Mouse (Mus musculus): ENCODE measurements at regions not wholly inside any gene's neighbourhood (a gene's known extent, or its start where the extent isn't known, plus 50 kb on each side); places are given as distances from the start of the nearest gene placed in this dataset.

DNA sequence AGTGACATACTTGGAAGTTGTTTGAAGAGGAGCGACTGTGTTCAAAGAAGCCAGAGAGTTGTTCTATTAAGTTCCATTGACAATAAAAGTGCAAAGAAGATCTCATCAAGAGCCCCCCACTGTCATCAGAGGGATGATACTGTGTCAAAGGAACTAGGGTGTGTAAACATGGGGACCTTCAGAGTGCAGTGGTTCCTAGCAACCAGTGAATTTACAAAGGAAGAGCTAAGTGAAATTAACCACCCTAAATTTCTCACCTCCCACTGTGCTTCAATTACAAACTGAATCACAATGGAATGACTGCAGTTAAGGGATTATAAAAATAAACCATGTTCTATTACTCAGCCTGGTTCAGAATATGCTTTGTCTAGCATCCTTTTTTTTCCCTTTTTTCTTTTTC is 129.5 kb upstream of the 4933415F23Rik start:
- Histone ChIP-seq H3K27me3 (ENCODE audit: control insufficient read depth, insufficient read depth, low read length) (no peaks in the 10 kb centered on the region), H3K9me3 (ENCODE audit: control insufficient read depth, low read length) (no peaks in the 10 kb centered on the region), H3K4me2 (replicated peaks) (no peak overlapping the region), H3K27ac (no peak overlapping the region), H3K4me3 (replicated peaks; ENCODE audit: low read length) (no peak overlapping the region), H3K4me1 (replicated peaks; ENCODE audit: control insufficient read depth, insufficient read depth, low read length) (no peaks in the 10 kb centered on the region), H3K9ac (no peak overlapping the region), H3K36me3 (replicated peaks; ENCODE audit: control insufficient read depth, insufficient read depth) (no peaks in the 10 kb centered on the region)
- ATAC-seq (ENCODE audit: low FRiP score), result no peak
- 56% methylated on average over 1 of the region's 1 CpGs for WGBS
- DNase-seq (ENCODE audit: low spot score), result no peak

DNA sequence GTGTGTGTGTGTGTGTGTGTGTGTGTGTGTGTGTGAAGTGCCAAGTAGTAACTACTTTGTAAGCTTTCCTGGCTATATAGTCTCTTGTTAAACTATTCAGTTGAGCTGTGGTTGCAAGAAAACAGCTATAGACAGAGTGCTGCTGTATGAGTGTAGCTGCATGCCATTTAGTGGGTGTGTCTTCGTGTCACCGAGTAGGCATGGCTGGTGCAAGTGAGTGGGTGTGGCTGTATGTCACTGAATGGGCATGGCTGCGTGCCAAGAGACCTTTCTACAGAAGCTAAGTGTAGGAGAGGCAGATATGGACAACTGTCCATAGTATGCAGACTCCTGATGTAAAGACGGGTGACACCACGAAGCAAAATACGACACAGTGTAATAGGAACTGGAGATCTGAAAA is 126.4 kb upstream of the 4933415F23Rik start:
- no peaks in the 10 kb centered on the region for H3K27me3 ChIP-seq (ENCODE audit: control insufficient read depth, insufficient read depth, low read length)
- no peak overlapping the region for H3K27ac ChIP-seq
- no peak for ATAC-seq (ENCODE audit: low FRiP score)
- H3K9me3 ChIP-seq (ENCODE audit: control insufficient read depth, low read length), result no peaks in the 10 kb centered on the region
- H3K4me2 ChIP-seq (replicated peaks), result no peak overlapping the region
- WGBS, result 76% methylated on average over 6 of the region's 6 CpGs
- H3K36me3 ChIP-seq (replicated peaks; ENCODE audit: control insufficient read depth, insufficient read depth), result no peaks in the 10 kb centered on the region
- no peak overlapping the region for H3K9ac ChIP-seq
- no peak for DNase-seq (ENCODE audit: low spot score)
- H3K4me3 ChIP-seq (replicated peaks; ENCODE audit: low read length), result no peak overlapping the region
- no peaks in the 10 kb centered on the region for H3K4me1 ChIP-seq (replicated peaks; ENCODE audit: control insufficient read depth, insufficient read depth, low read length)

DNA sequence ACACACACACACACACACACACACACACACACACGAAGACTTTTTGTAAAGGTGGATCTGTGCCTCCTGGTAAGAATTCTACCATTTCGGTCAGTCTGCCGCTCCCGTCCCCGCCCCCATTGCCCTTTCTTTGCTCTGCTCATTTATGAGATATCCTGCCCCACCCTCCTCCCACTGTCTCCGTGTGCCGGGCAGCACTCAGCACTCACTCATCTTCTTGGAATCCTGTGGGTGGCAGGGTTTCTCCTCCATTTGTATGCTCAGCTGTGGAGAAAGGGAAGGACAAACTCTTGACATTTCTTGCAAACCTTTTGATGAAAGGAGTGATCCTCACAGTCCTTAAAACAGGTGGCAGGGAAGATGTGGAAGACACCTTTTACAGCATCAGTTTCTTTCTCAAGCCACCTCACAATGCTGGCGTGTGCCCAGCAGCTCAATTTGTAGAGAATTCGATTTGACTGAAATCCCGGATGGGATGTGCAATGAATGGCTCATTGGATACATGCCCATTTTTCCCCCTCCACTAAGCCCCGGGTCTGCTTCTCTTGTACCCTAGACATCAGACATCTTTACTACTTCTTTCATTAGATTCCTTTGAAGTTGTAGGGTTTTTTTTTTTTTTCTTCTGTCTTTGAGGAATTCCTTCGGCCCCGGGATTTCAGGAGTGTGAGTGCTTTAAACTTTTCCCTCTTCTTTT is 112.6 kb upstream of the 4933415F23Rik start:
- no peaks in the 10 kb centered on the region for H3K4me1 ChIP-seq (replicated peaks; ENCODE audit: control insufficient read depth, insufficient read depth, low read length)
- H3K4me2 ChIP-seq (replicated peaks), result no peak overlapping the region; the same call in 1 of the 2 replicates
- no peaks in the 10 kb centered on the region for H3K36me3 ChIP-seq (replicated peaks; ENCODE audit: control insufficient read depth, insufficient read depth)
- H3K9me3 ChIP-seq (ENCODE audit: control insufficient read depth, low read length), result no peaks in the 10 kb centered on the region
- no peak overlapping the region for H3K9ac ChIP-seq
- no peak overlapping the region for H3K4me3 ChIP-seq (replicated peaks; ENCODE audit: low read length)
- H3K27me3 ChIP-seq (ENCODE audit: control insufficient read depth, insufficient read depth, low read length), result no peaks in the 10 kb centered on the region
- DNase-seq (ENCODE audit: low spot score) (peak; percentile 32), ATAC-seq (ENCODE audit: low FRiP score) (peak; percentile 76; the same call in 1 of the 2 replicates)
- H3K27ac ChIP-seq, result no peak overlapping the region
- 65% methylated on average over 13 of the region's 13 CpGs for WGBS

DNA sequence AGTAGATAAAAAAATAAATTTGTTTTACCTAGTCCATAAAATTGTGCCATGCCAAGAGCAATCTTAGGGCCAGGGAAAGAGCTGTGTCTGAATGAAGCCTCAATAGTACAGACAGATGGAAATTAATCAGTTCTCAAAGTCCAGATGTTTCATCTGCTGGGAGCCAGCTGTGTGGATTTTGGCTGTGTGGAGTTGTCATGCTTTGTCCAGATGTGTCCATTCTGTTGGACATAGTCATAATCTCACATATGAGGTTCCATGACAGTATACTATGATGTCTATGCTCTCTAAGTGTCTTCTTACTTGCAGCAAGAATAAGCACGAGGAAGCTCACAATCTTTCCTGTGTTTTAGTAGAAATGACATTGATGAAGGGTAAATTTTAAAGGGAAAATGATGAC is 105.8 kb upstream of the 4933415F23Rik start:
- Histone ChIP-seq H3K9me3 (ENCODE audit: control insufficient read depth, low read length) (no peaks in the 10 kb centered on the region), H3K36me3 (replicated peaks; ENCODE audit: control insufficient read depth, insufficient read depth) (no peaks in the 10 kb centered on the region), H3K4me1 (replicated peaks; ENCODE audit: control insufficient read depth, insufficient read depth, low read length) (no peaks in the 10 kb centered on the region), H3K4me3 (replicated peaks; ENCODE audit: low read length) (no peak overlapping the region), H3K9ac (no peak overlapping the region), H3K27me3 (ENCODE audit: control insufficient read depth, insufficient read depth, low read length) (no peaks in the 10 kb centered on the region), H3K27ac (no peak overlapping the region), H3K4me2 (replicated peaks) (no peak overlapping the region)
- ATAC-seq (ENCODE audit: low FRiP score) (no peak), DNase-seq (ENCODE audit: low spot score) (no peak)
- 81% methylated on average over 1 of the region's 1 CpGs for WGBS

DNA sequence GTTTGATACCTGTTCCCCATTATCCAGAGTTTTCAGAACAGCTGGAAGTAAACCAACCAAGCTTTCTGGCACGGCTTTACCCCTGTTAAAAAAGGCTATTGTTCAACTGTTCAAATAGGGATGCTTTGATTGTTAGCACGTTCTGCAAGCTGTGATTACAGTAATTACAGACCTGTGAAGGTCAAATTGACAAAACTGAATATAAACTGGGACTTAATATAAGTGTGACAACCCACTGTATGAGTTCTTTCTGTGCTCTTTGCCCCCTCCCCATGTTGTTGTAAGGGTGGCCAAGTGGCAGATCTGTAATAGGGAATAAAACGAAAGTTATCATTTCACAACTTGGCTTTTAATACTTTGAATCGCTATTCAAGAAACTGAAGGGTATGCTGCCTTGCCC is 105.0 kb upstream of the 4933415F23Rik start:
- DNase-seq (ENCODE audit: low spot score) (no peak), ATAC-seq (ENCODE audit: low FRiP score) (no peak)
- Histone ChIP-seq H3K9me3 (ENCODE audit: control insufficient read depth, low read length) (no peaks in the 10 kb centered on the region), H3K4me3 (replicated peaks; ENCODE audit: low read length) (no peak overlapping the region), H3K4me1 (replicated peaks; ENCODE audit: control insufficient read depth, insufficient read depth, low read length) (no peaks in the 10 kb centered on the region), H3K4me2 (replicated peaks) (no peak overlapping the region), H3K36me3 (replicated peaks; ENCODE audit: control insufficient read depth, insufficient read depth) (no peaks in the 10 kb centered on the region), H3K27me3 (ENCODE audit: control insufficient read depth, insufficient read depth, low read length) (no peaks in the 10 kb centered on the region), H3K9ac (no peak overlapping the region), H3K27ac (no peak overlapping the region)
- 66% methylated on average over 4 of the region's 4 CpGs for WGBS

DNA sequence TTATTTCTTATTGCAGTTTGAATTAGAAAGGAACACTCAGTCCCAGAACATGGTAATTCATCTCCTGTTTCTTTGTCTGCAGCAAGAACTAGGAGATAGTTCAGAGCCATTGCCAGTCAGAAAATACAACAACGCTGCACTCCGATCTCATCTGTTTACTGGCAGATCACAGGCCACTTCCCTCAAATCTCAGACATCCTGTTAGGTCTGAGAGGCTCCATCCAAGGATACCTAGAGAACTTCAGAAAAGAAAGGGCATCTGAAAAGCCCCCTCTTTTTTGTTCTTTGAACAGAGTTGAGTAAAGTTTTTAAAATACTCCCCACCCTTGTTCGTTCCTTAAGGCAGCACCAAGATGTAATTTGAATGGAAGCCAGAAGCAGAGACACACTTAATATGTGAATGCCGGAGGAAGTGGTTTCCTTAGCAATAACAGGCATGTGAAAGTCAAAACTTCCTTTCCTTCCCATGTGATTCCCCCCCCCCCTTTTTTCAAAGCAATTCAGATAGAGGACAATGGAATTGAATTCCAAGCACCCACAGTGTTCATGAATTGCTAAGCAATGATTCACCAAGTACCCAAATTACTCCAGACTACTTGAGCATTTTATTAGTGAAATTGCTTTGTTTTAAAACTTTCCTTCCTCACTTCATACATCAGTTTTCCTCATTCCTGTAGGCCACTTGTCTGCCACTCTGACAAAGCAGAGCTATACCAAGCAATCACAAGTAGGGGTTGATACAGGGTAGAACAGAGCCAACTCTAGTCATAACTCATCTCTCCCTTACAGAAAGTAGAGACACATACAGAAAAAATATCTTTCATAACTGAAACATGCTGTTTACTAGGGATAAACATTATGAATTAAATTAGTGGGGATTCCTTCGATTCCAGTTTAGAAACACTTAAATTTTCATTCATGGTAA is 100.7 kb upstream of the 4933415F23Rik start:
- H3K27ac ChIP-seq, result peak overlapping the region; percentile 5; the same call in 1 of the 2 replicates

DNA sequence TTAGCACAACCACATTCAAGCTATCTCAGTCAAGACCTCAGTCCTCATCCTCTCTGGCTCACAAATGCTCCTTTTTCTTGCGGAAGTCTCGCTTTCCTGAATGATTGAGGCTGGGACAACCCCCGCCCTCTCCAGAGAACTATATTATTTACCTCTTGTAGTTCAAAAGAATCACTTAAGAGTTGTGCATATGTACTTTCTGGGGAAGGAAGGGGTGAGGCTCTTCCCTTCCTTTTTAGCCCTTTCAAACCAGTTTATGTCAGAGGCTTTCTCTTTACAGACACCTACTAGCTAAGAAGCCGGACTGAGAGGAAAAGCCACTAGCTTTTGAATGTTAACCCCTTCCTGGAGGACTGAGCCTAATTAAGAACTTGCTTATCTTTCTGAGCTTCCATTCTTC is 98.4 kb upstream of the 4933415F23Rik start:
- Histone ChIP-seq H3K27ac (no peak overlapping the region), H3K27me3 (ENCODE audit: control insufficient read depth, insufficient read depth, low read length) (no peaks in the 10 kb centered on the region), H3K4me2 (replicated peaks) (no peak overlapping the region), H3K4me1 (replicated peaks; ENCODE audit: control insufficient read depth, insufficient read depth, low read length) (no peaks in the 10 kb centered on the region), H3K36me3 (replicated peaks; ENCODE audit: control insufficient read depth, insufficient read depth) (no peaks in the 10 kb centered on the region), H3K4me3 (replicated peaks; ENCODE audit: low read length) (no peak overlapping the region), H3K9me3 (ENCODE audit: control insufficient read depth, low read length) (no peaks in the 10 kb centered on the region), H3K9ac (no peak overlapping the region)
- WGBS, result 68% methylated on average over 4 of the region's 4 CpGs
- no peak for ATAC-seq (ENCODE audit: low FRiP score)
- no peak for DNase-seq (ENCODE audit: low spot score)

More for the DNA sequence above, 100.7 kb upstream of the 4933415F23Rik start:
- H3K27me3 ChIP-seq (ENCODE audit: control insufficient read depth, insufficient read depth, low read length), result no peaks in the 10 kb centered on the region
- 44% methylated on average over 5 of the region's 5 CpGs for WGBS
- no peak for DNase-seq (ENCODE audit: low spot score)
- no peak overlapping the region for H3K9ac ChIP-seq
- ATAC-seq (ENCODE audit: low FRiP score), result no peak
- no peaks in the 10 kb centered on the region for H3K36me3 ChIP-seq (replicated peaks; ENCODE audit: control insufficient read depth, insufficient read depth)
- no peak overlapping the region for H3K4me3 ChIP-seq (replicated peaks; ENCODE audit: low read length)
- H3K9me3 ChIP-seq (ENCODE audit: control insufficient read depth, low read length), result no peaks in the 10 kb centered on the region
- no peak overlapping the region for H3K4me2 ChIP-seq (replicated peaks)
- no peaks in the 10 kb centered on the region for H3K4me1 ChIP-seq (replicated peaks; ENCODE audit: control insufficient read depth, insufficient read depth, low read length)

DNA sequence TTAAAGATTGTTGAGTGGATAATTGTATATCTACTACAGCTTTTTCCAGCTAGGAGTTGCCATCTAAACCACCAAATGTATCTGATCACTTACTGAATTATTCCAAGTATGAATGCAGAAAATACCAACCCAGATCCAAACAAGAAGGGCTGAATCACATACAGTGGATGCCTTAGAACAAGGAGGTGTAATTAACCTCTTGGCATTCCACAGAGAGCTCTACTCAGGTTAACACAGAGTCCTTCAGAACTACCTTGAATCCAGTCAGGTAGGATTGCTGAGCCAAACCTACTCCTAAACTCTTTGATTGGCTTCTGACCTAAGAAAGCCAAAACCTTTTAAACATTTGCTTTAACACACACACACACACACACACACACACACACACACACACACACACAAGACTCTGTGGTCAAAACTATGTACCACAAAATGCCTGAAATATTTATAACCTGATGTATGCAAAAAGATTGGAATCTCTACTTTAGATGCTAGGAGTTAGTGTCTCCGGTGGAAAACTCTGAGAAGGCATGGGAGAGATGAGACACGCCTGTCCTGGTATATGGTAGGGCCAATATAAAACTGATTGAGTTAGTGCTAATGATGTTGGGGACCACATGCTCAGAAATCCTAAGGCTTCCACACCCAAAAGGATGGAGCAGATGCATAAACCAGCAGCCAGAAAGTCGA is 88.4 kb upstream of the 4933415F23Rik start:
- Histone ChIP-seq H3K9me3 (ENCODE audit: control insufficient read depth, low read length) (no peaks in the 10 kb centered on the region), H3K27me3 (ENCODE audit: control insufficient read depth, insufficient read depth, low read length) (no peaks in the 10 kb centered on the region), H3K27ac (no peak overlapping the region), H3K9ac (no peak overlapping the region), H3K4me3 (replicated peaks; ENCODE audit: low read length) (no peak overlapping the region), H3K4me1 (replicated peaks; ENCODE audit: control insufficient read depth, insufficient read depth, low read length) (no peaks in the 10 kb centered on the region), H3K36me3 (replicated peaks; ENCODE audit: control insufficient read depth, insufficient read depth) (no peaks in the 10 kb centered on the region), H3K4me2 (replicated peaks) (no peak overlapping the region)
- no peak for ATAC-seq (ENCODE audit: low FRiP score)
- DNase-seq (ENCODE audit: low spot score), result no peak
- 85% methylated on average over 3 of the region's 3 CpGs for WGBS

DNA sequence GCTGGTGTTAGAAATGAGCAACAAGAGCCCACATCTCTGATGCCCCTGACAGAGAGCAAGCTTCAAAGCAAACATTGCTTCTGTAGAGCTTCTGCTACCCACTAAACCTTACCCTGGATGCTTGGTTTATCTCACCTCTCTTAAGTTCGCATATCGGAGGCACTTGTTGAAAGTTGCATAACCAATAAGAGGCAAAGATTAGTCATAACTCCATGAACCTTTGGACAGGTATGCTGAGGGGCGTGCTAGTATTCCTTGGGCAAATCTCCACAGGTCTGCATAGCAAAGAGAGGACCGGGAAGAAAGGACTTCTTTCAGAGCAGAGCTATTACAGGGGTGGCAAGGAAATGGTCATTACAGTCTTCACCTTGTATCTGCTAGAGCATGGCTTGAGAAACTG is 87.7 kb upstream of the 4933415F23Rik start:
- ATAC-seq (ENCODE audit: low FRiP score), result no peak
- 97% methylated on average over 4 of the region's 4 CpGs for WGBS
- Histone ChIP-seq H3K4me3 (replicated peaks; ENCODE audit: low read length) (no peak overlapping the region), H3K9ac (no peak overlapping the region), H3K27ac (no peak overlapping the region), H3K4me2 (replicated peaks) (no peak overlapping the region), H3K27me3 (ENCODE audit: control insufficient read depth, insufficient read depth, low read length) (no peaks in the 10 kb centered on the region), H3K4me1 (replicated peaks; ENCODE audit: control insufficient read depth, insufficient read depth, low read length) (no peaks in the 10 kb centered on the region), H3K36me3 (replicated peaks; ENCODE audit: control insufficient read depth, insufficient read depth) (no peaks in the 10 kb centered on the region), H3K9me3 (ENCODE audit: control insufficient read depth, low read length) (no peaks in the 10 kb centered on the region)
- DNase-seq (ENCODE audit: low spot score), result no peak

Data from hindbrain, embryonic 14.5 days (tissue).